Mouse (Mus musculus): ENCODE measurements around the gene Adgrl1. TPM values are rescaled to one million over a fixed set of nuclear protein-coding genes. Genes with fewer than 3 reads are reported as not detected.

The Adgrl1 gene
- polyA plus RNA-seq, 1 experiment from 2014 or later = 14.8 TPM

GRCm38 (mm10) chr8:83956789-83957188 lies 56.9 kb downstream of the Adgrl1 start:
- Histone ChIP-seq H3K27ac (ENCODE audit: low read length) (no peak overlapping the region), H3K4me3 (ENCODE audit: low read length) (peak overlapping the region; percentile 73), H3K36me3 (ENCODE audit: control insufficient read depth, insufficient read depth, low read length) (0 out of 2 replicates have a peak, but pooled peaks cover 2% of the 10 kb centered on the region), H3K4me1 (replicated peaks; ENCODE audit: control insufficient read depth, insufficient read depth, low read length) (peaks cover 15% of the 10 kb centered on the region), H3K4me2 (ENCODE audit: low read depth, low read length) (peak overlapping the region; percentile 90), H3K9ac (ENCODE audit: low read length) (no peak overlapping the region), H3K27me3 (ENCODE audit: control insufficient read depth, insufficient read depth, low read depth, low read length) (no peaks in the 10 kb centered on the region; the same call in 1 of the 2 replicates), H3K9me3 (ENCODE audit: control insufficient read depth, low read length) (no peaks in the 10 kb centered on the region)
- WGBS = 4% methylated on average over 1 of the region's 1 CpGs
- no peak for ATAC-seq (ENCODE audit: low read depth)

GRCm38 (mm10) chr8:83964015-83964765 lies 64.3 kb downstream of the Adgrl1 start:
- Histone ChIP-seq H3K4me2 (ENCODE audit: low read depth, low read length) (no peak overlapping the region), H3K9ac (ENCODE audit: low read length) (no peak overlapping the region), H3K27ac (ENCODE audit: low read length) (no peak overlapping the region), H3K4me3 (ENCODE audit: low read length) (no peak overlapping the region), H3K4me1 (replicated peaks; ENCODE audit: control insufficient read depth, insufficient read depth, low read length) (no peaks in the 10 kb centered on the region), H3K27me3 (ENCODE audit: control insufficient read depth, insufficient read depth, low read depth, low read length) (no peaks in the 10 kb centered on the region), H3K9me3 (ENCODE audit: control insufficient read depth, low read length) (no peaks in the 10 kb centered on the region), H3K36me3 (ENCODE audit: control insufficient read depth, insufficient read depth, low read length) (peaks cover 16% of the 10 kb centered on the region)
- ATAC-seq (ENCODE audit: low read depth) = peak; percentile 68
- WGBS = 75% methylated on average over 5 of the region's 5 CpGs

- WGBS = 85% methylated on average over 7 of the region's 7 CpGs
- no peak overlapping the region for H3K27ac ChIP-seq (ENCODE audit: low read length)
- no peak overlapping the region for H3K9ac ChIP-seq (ENCODE audit: low read length)
- H3K4me2 ChIP-seq (ENCODE audit: low read depth, low read length) = no peak overlapping the region
- H3K36me3 ChIP-seq (ENCODE audit: control insufficient read depth, insufficient read depth, low read length) = peaks cover 18% of the 10 kb centered on the region
- H3K4me3 ChIP-seq (ENCODE audit: low read length) = no peak overlapping the region
- H3K4me1 ChIP-seq (replicated peaks; ENCODE audit: control insufficient read depth, insufficient read depth, low read length) = peaks cover 5% of the 10 kb centered on the region
- no peaks in the 10 kb centered on the region for H3K9me3 ChIP-seq (ENCODE audit: control insufficient read depth, low read length)
- H3K27me3 ChIP-seq (ENCODE audit: control insufficient read depth, insufficient read depth, low read depth, low read length) = no peaks in the 10 kb centered on the region
- no peak for ATAC-seq (ENCODE audit: low read depth)
These were observed 67.8 kb downstream of the Adgrl1 start for GRCm38 (mm10) chr8:83967701-83968100.

- Histone ChIP-seq H3K27me3 (ENCODE audit: control insufficient read depth, insufficient read depth, low read depth, low read length) (no peaks in the 10 kb centered on the region), H3K9me3 (ENCODE audit: control insufficient read depth, low read length) (no peaks in the 10 kb centered on the region), H3K9ac (ENCODE audit: low read length) (no peak overlapping the region), H3K4me2 (ENCODE audit: low read depth, low read length) (no peak overlapping the region), H3K4me1 (replicated peaks; ENCODE audit: control insufficient read depth, insufficient read depth, low read length) (peaks cover 17% of the 10 kb centered on the region), H3K36me3 (ENCODE audit: control insufficient read depth, insufficient read depth, low read length) (peaks cover 15% of the 10 kb centered on the region), H3K4me3 (ENCODE audit: low read length) (no peak overlapping the region), H3K27ac (ENCODE audit: low read length) (no peak overlapping the region)
- no peak for ATAC-seq (ENCODE audit: low read depth)
- 86% methylated on average over 4 of the region's 4 CpGs for WGBS
These were observed 71.2 kb downstream of the Adgrl1 start for GRCm38 (mm10) chr8:83971121-83971520.

- WGBS = 77% methylated on average over 6 of the region's 6 CpGs
- H3K4me2 ChIP-seq (ENCODE audit: low read depth, low read length) = peak overlapping the region; percentile 90
- no peak for ATAC-seq (ENCODE audit: low read depth)
- no peak overlapping the region for H3K27ac ChIP-seq (ENCODE audit: low read length)
- peaks cover 18% of the 10 kb centered on the region for H3K4me1 ChIP-seq (replicated peaks; ENCODE audit: control insufficient read depth, insufficient read depth, low read length)
- no peaks in the 10 kb centered on the region for H3K9me3 ChIP-seq (ENCODE audit: control insufficient read depth, low read length)
- H3K4me3 ChIP-seq (ENCODE audit: low read length) = peak overlapping the region; percentile 86
- no peaks in the 10 kb centered on the region for H3K27me3 ChIP-seq (ENCODE audit: control insufficient read depth, insufficient read depth, low read depth, low read length)
- peaks cover 15% of the 10 kb centered on the region for H3K36me3 ChIP-seq (ENCODE audit: control insufficient read depth, insufficient read depth, low read length)
- H3K9ac ChIP-seq (ENCODE audit: low read length) = peak overlapping the region; percentile 76; the same call in 1 of the 2 replicates
These were observed 71.8 kb downstream of the Adgrl1 start for GRCm38 (mm10) chr8:83971661-83972060.

DNA sequence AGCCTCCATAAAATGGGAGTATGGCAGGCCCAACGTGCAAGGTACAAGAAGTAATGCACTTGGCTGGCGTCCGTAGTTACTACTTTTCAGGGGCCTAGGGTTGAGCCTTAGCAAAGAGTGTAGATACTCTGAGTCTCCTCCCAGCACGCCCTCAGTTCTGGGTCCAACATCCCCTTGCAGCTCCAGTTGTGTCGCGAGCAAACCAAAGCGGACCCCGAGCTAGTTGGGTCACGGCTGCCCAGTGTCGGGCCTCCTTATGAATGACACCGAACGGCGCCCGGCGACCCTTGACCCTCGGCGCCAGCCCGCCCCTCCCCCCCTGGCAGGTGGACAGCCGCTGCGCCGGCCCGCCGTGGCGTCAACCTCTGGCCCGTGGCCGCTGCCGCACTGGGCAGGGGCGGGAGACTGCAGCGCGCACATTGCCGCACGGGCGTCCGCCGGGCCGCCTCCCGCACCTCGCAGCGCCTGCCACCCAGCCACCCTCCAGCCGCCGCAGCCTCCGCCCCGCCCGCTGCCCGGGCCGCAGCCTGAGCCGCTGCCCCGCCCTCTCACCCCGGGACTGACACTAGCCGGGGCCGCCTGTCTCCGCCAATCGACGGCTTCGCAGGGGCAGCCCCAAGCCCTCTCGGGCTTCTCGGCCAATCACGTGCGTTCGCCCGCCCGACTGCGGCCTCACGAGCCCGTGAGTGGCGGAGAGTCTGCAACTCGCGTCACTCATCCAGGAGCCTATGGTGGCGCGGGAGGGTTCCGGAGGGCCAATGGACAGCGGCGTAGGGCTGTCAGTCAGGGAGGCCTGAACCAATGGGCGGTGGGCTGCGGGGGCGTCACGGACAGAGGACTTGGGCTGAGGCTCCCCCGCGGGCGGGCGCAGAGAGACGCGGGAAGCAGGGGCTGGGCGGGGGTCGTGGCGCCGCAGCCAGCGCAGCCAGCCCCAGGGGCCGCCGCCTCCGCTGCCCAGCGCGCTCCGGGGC lies 72.5 kb downstream of the Adgrl1 start, which contains the start of gene Prkaca:
Prkaca (plus strand) TSS at position 844 of the 971 bp plus-strand sequence.
- no peaks in the 10 kb centered on the region for H3K9me3 ChIP-seq (ENCODE audit: control insufficient read depth, low read length)
- peak; percentile 99 for ATAC-seq (ENCODE audit: low read depth)
- peak within 1 kb of the TSS; percentile 68 for H3K27ac ChIP-seq (ENCODE audit: low read length)
- H3K27me3 ChIP-seq (ENCODE audit: control insufficient read depth, insufficient read depth, low read depth, low read length) = no peaks in the 10 kb centered on the region
- H3K4me3 ChIP-seq (ENCODE audit: low read length) = peak within 1 kb of the TSS; percentile 86
- peaks cover 25% of the 10 kb centered on the region for H3K4me1 ChIP-seq (replicated peaks; ENCODE audit: control insufficient read depth, insufficient read depth, low read length)
- peak within 1 kb of the TSS; percentile 90 for H3K4me2 ChIP-seq (ENCODE audit: low read depth, low read length)
- WGBS = under 1% methylated on average over 66 of the region's 94 CpGs
- peak within 1 kb of the TSS; percentile 88 for H3K9ac ChIP-seq (ENCODE audit: low read length)
- H3K36me3 ChIP-seq (ENCODE audit: control insufficient read depth, insufficient read depth, low read length) = peaks cover 15% of the 10 kb centered on the region

GRCm38 (mm10) chr8:83973161-83974031 lies 73.5 kb downstream of the Adgrl1 start:
- peaks cover 30% of the 10 kb centered on the region for H3K4me1 ChIP-seq (replicated peaks; ENCODE audit: control insufficient read depth, insufficient read depth, low read length)

DNA sequence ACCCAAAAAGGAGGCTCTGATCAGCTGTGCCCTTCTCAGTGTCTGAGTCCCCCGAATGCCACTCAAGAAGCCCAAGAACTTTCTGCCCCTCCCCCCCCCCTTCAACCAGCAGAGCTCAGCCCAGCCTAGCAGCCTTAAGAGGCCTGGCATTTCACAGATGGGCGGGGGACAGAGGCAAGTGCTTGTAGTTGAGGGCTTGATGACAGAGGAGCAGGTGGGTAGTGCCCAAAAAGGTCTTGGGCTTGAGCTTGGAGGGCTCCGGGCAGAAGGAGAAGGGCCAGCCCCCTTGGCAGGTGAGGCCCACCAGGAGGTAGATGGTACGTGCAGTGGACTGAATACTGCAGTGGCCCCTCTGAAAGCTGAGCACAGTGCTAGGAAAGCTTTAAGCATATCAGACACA lies 74.6 kb downstream of the Adgrl1 start:
- no peak for ATAC-seq (ENCODE audit: low read depth)
- WGBS = 59% methylated on average over 4 of the region's 4 CpGs
- no peaks in the 10 kb centered on the region for H3K27me3 ChIP-seq (ENCODE audit: control insufficient read depth, insufficient read depth, low read depth, low read length)
- no peak overlapping the region for H3K9ac ChIP-seq (ENCODE audit: low read length)
- peak overlapping the region; percentile 86; the same call in 1 of the 2 replicates for H3K4me3 ChIP-seq (ENCODE audit: low read length)
- H3K36me3 ChIP-seq (ENCODE audit: control insufficient read depth, insufficient read depth, low read length) = peaks cover 2% of the 10 kb centered on the region
- H3K4me2 ChIP-seq (ENCODE audit: low read depth, low read length) = peak overlapping the region; percentile 79
- H3K4me1 ChIP-seq (replicated peaks; ENCODE audit: control insufficient read depth, insufficient read depth, low read length) = peaks cover 30% of the 10 kb centered on the region
- H3K27ac ChIP-seq (ENCODE audit: low read length) = 0 out of 2 replicates have a peak overlapping the region, but pooled peaks have one; percentile 28
- no peaks in the 10 kb centered on the region for H3K9me3 ChIP-seq (ENCODE audit: control insufficient read depth, low read length)

More at GRCm38 (mm10) chr8:83973161-83974031, 73.5 kb downstream of the Adgrl1 start:
- 2% methylated on average over 32 of the region's 37 CpGs for WGBS
- Histone ChIP-seq H3K4me2 (ENCODE audit: low read depth, low read length) (peak overlapping the region; percentile 79), H3K27ac (ENCODE audit: low read length) (peak overlapping the region; percentile 68), H3K9me3 (ENCODE audit: control insufficient read depth, low read length) (no peaks in the 10 kb centered on the region), H3K27me3 (ENCODE audit: control insufficient read depth, insufficient read depth, low read depth, low read length) (no peaks in the 10 kb centered on the region), H3K4me3 (ENCODE audit: low read length) (peak overlapping the region; percentile 86), H3K36me3 (ENCODE audit: control insufficient read depth, insufficient read depth, low read length) (peaks cover 11% of the 10 kb centered on the region), H3K9ac (ENCODE audit: low read length) (peak overlapping the region; percentile 88)
- ATAC-seq (ENCODE audit: low read depth) = peak; percentile 20; the same call in 1 of the 2 replicates
